Mouse (Mus musculus) heart, embryonic 15.5 days (tissue): Measurements from ENCODE around the gene Pigyl. TPM values are rescaled to one million over a fixed set of nuclear protein-coding genes. Genes with fewer than 3 reads are reported as not detected.
A peak's percentile ranks its signal among the peaks of the same experiment; 100 is the strongest.

Source experiments
- ATAC-seq: fragments of 200-750 bp; cut with Nextera tagmentation; replicated peaks from 2 replicates; pipeline ENCODE4 v1.8.0; 2017; ENCODE audit warnings: low read depth, moderate TSS enrichment; ENCODE audit not compliant: insufficient number of reproducible peaks, insufficient read depth, low FRiP score
- H3K27ac ChIP-seq: fragments of 300-500 bp; sonication (generic); 2 replicates; pipeline ENCODE4 v1.5.1; 2015; ENCODE audit warnings: mild to moderate bottlenecking, inconsistent platforms
- H3K27me3 ChIP-seq: fragments of 300-500 bp; sonication (generic); 2 replicates; pipeline ENCODE4 v1.6.1; 2015; ENCODE audit warnings: inconsistent platforms
- H3K36me3 ChIP-seq: fragments of 300-500 bp; sonication (generic); 2 replicates; pipeline ENCODE4 v1.6.1; 2015; ENCODE audit warnings: mild to moderate bottlenecking, inconsistent platforms
- H3K4me1 ChIP-seq: fragments of 300-500 bp; sonication (generic); replicated peaks from 2 replicates; pipeline ENCODE4 v1.6.1; 2015; ENCODE audit warnings: inconsistent platforms
- H3K4me2 ChIP-seq: fragments of 300-500 bp; sonication (generic); 2 replicates; pipeline ENCODE4 v1.6.1; 2015; ENCODE audit warnings: inconsistent platforms, mild to moderate bottlenecking, moderate library complexity
- H3K4me3 ChIP-seq: fragments of 300-500 bp; sonication (generic); 2 replicates; pipeline ENCODE4 v1.5.1; 2015; ENCODE audit warnings: mild to moderate bottlenecking, inconsistent platforms
- H3K9ac ChIP-seq: fragments of 300-500 bp; sonication (generic); 2 replicates; pipeline ENCODE4 v1.6.1; 2015; ENCODE audit warnings: mild to moderate bottlenecking, inconsistent platforms
- H3K9me3 ChIP-seq: fragments of 300-500 bp; sonication (generic); replicated peaks from 2 replicates; pipeline ENCODE4 v1.6.1; 2016; ENCODE audit warnings: inconsistent platforms
- WGBS: fragments of 180-500 bp; shearing (Covaris S2); methylation state at CpG from one replicate; pipeline ENCODE4 v1.1.7; 2015; ENCODE audit warnings: mixed read lengths; 5-methylcytosine and 5-hydroxymethylcytosine counted together
- polyA plus RNA-seq: library from polyadenylated mRNA; unstranded; fragments of >200 nt; fragmentation: Nextera tagmentation; extraction: Ambion mirVana; gene quantifications from 2 replicates; pipeline ENCODE4 v1.2.1, GENCODE M21; 2015

Pigyl gene
- polyA plus RNA-seq, 1 experiment from 2014 or later = 49.2 TPM

- H3K4me3 ChIP-seq = no peak overlapping the region
- no peak overlapping the region for H3K27ac ChIP-seq
- H3K4me2 ChIP-seq = no peak overlapping the region
- no peak for ATAC-seq
- no peaks in the 10 kb centered on the region for H3K27me3 ChIP-seq
- WGBS = 80% methylated on average over 15 of the region's 15 CpGs
- no peaks in the 10 kb centered on the region for H3K4me1 ChIP-seq
- no peak overlapping the region for H3K9ac ChIP-seq
- H3K9me3 ChIP-seq = no peaks in the 10 kb centered on the region
- H3K36me3 ChIP-seq = no peaks in the 10 kb centered on the region
These were observed 31.2 kb upstream of the Pigyl start for GRCm38 (mm10) chr9:22125246-22126027.

DNA sequence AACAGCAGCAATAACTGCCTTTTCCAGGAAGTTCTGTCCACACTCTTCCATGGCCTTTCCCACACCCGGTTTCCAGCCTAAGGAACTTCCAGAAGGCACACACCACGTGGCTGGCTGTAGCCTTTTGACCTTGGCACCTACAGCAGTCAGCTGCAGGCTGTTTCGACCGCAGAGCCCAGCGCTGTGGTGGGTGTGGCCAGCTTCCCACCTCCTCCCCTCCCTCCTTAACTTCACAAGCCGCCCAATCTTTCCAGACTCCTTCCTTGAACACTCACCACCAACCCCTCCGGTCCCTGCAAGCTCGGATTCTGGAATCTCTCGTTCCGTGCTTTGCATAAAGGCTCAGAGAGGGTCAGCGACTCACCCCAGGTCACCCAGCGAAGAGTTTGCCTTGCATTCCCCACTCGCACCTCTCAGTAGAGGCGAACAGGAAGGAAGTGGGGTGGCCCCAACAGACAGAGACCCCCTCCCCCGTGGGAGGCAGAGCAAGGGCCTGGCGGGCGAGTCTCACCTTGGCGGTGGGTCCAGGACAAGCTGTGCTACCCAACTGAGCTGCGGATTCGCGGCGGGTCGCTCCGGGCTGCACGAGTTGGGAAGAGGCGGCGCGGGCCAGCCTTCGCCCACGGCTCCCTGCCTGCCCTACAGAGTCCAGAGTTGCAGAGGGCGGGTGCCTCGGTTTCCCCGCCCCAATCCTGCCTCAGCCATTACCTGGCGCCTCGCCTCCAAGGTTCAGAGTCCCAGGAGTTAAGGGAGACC lies 25.2 kb upstream of the Pigyl start:
- Histone ChIP-seq H3K4me3 (peak overlapping the region; percentile 43), H3K4me2 (peak overlapping the region; percentile 64), H3K9ac (peak overlapping the region; percentile 46), H3K36me3 (no peaks in the 10 kb centered on the region), H3K4me1 (peaks cover 10% of the 10 kb centered on the region), H3K27me3 (no peaks in the 10 kb centered on the region), H3K9me3 (no peaks in the 10 kb centered on the region), H3K27ac (no peak overlapping the region)
- WGBS = 2% methylated on average over 35 of the region's 35 CpGs
- peak; percentile 61; the same call in 1 of the 2 replicates for ATAC-seq

- H3K27ac ChIP-seq = no peak overlapping the region
- no peak overlapping the region for H3K9ac ChIP-seq
- 44% methylated on average over 11 of the region's 11 CpGs for WGBS
- H3K9me3 ChIP-seq = no peaks in the 10 kb centered on the region
- H3K36me3 ChIP-seq = no peaks in the 10 kb centered on the region
- H3K4me1 ChIP-seq = peaks cover 10% of the 10 kb centered on the region
- peak overlapping the region; percentile 64 for H3K4me2 ChIP-seq
- no peaks in the 10 kb centered on the region for H3K27me3 ChIP-seq
- peak overlapping the region; percentile 43; the same call in 1 of the 2 replicates for H3K4me3 ChIP-seq
- ATAC-seq = no peak
These were observed 24.4 kb upstream of the Pigyl start for GRCm38 (mm10) chr9:22132220-22132619.

DNA sequence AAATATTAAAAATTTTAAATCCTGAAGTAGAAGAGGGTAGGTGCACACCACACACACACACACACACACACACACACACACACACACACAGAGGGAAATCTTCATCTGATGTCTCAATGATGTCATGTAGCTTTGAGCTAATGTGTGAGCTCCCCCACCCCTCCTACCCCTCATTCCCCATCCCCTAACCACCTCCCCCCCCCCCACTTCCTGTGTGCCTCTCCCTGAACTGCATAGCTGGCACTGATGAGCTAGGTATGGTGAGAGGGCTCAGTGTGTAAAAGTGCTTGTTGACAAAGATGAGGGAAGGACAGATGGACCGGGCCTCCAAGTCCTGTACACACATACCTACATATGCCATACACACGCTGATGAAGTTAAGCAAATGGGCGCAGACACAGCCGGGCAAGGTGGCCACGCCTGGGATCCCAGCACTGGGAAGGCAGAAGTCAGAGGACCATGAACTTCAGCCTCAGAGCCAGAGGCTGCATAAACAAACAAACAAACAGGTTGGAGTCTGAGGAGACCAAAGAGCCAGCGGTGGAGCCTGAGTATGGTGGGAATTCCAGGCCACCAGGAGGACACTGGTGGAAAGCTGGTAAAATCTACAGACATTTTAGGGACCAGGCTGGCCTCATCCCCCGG lies 22.3 kb upstream of the Pigyl start:
- no peak overlapping the region for H3K4me2 ChIP-seq
- no peaks in the 10 kb centered on the region for H3K36me3 ChIP-seq
- no peaks in the 10 kb centered on the region for H3K27me3 ChIP-seq
- no peak for ATAC-seq
- H3K9me3 ChIP-seq = no peaks in the 10 kb centered on the region
- H3K4me1 ChIP-seq = peaks cover 10% of the 10 kb centered on the region
- no peak overlapping the region for H3K9ac ChIP-seq
- H3K27ac ChIP-seq = no peak overlapping the region
- 84% methylated on average over 7 of the region's 7 CpGs for WGBS
- no peak overlapping the region for H3K4me3 ChIP-seq

- H3K36me3 ChIP-seq = no peaks in the 10 kb centered on the region
- H3K9me3 ChIP-seq = no peaks in the 10 kb centered on the region
- peaks cover 10% of the 10 kb centered on the region for H3K4me1 ChIP-seq
- 79% methylated on average over 9 of the region's 9 CpGs for WGBS
- ATAC-seq = no peak
- H3K27me3 ChIP-seq = no peaks in the 10 kb centered on the region
- H3K27ac ChIP-seq = no peak overlapping the region
- no peak overlapping the region for H3K4me3 ChIP-seq
- H3K4me2 ChIP-seq = no peak overlapping the region
- H3K9ac ChIP-seq = no peak overlapping the region
These were observed 21.5 kb upstream of the Pigyl start for GRCm38 (mm10) chr9:22134988-22135643.

- Histone ChIP-seq H3K4me2 (no peak within 1 kb of the TSS), H3K9me3 (no peaks in the 10 kb centered on the region), H3K27me3 (no peaks in the 10 kb centered on the region), H3K4me1 (peaks cover 10% of the 10 kb centered on the region), H3K27ac (no peak within 1 kb of the TSS), H3K9ac (no peak within 1 kb of the TSS), H3K36me3 (no peaks in the 10 kb centered on the region), H3K4me3 (no peak within 1 kb of the TSS)
- ATAC-seq = no peak
- WGBS = 72% methylated on average over 7 of the region's 7 CpGs
These were observed 20.8 kb upstream of the Pigyl start, which contains the start of gene Acp5 for GRCm38 (mm10) chr9:22135644-22136390. Gene Acp5 (minus strand): TSS chr9:22135711.

- Histone ChIP-seq H3K4me3 (no peak overlapping the region), H3K9me3 (no peaks in the 10 kb centered on the region), H3K9ac (no peak overlapping the region), H3K4me1 (peaks cover under 1% of the 10 kb centered on the region; the same call in 1 of the 2 replicates), H3K27ac (no peak overlapping the region), H3K4me2 (peak overlapping the region; percentile 12; the same call in 1 of the 2 replicates), H3K27me3 (no peaks in the 10 kb centered on the region), H3K36me3 (no peaks in the 10 kb centered on the region)
- 26% methylated on average over 23 of the region's 23 CpGs for WGBS
- ATAC-seq = 0 out of 2 replicates have a peak, but pooled peaks have one; percentile 19
These were observed 19.7 kb upstream of the Pigyl start for GRCm38 (mm10) chr9:22136765-22137547.

DNA sequence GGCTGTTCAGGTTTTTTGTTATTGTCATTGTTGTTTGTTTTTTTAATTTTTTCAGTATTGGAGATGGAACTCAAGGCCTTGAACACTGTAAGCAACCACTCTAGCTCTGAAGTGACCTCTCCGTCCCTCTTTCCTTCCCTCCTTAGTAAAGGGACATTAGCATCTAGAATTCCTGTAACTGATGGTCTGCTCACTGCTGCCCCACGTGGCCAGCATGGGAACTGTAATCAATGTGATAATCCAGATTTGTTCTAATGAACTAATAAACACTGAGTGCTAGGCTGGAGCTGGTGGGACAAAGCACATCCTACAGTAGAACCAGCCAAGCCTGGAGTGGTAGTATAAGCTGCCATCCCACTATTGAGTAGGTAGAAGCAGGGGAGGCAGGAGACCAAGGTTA lies 18.2 kb upstream of the Pigyl start:
- Histone ChIP-seq H3K27ac (no peak overlapping the region), H3K36me3 (no peaks in the 10 kb centered on the region), H3K4me3 (no peak overlapping the region), H3K4me2 (no peak overlapping the region), H3K4me1 (no peaks in the 10 kb centered on the region), H3K9ac (no peak overlapping the region), H3K9me3 (no peaks in the 10 kb centered on the region), H3K27me3 (no peaks in the 10 kb centered on the region)
- no peak for ATAC-seq
- 33% methylated on average over 2 of the region's 2 CpGs for WGBS

DNA sequence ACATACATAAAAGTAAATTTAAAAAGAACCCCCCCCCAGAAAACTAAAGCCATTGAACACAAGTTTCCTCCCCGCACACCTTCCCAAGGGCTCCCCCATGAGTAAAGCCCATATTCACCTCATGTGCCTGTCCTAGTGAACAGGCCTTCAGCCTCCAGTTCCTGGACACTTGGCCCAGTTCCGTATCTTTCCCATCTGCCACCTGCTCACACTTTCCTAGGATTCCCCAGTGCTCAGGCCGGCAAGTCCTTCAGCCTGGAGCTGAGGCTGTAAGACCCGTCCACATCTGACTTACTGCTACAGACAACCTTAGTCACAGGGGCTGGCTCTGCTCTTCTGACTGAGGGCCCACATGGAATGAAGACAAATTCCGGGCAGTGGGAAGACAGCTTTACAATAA lies 16.9 kb upstream of the Pigyl start:
- 79% methylated on average over 5 of the region's 5 CpGs for WGBS
- ATAC-seq = no peak
- no peaks in the 10 kb centered on the region for H3K36me3 ChIP-seq
- no peaks in the 10 kb centered on the region for H3K27me3 ChIP-seq
- no peak overlapping the region for H3K9ac ChIP-seq
- no peaks in the 10 kb centered on the region for H3K4me1 ChIP-seq
- H3K27ac ChIP-seq = no peak overlapping the region
- H3K9me3 ChIP-seq = no peaks in the 10 kb centered on the region
- no peak overlapping the region for H3K4me2 ChIP-seq
- H3K4me3 ChIP-seq = no peak overlapping the region
